Mouse (Mus musculus): Measurements from ENCODE around the gene Psmf1.

- no peak for TF ChIP-seq CTCF (IDR thresholded peaks at IDR 0.05; ENCODE audit: low read depth)
- no peak for TF ChIP-seq EP300 (IDR thresholded peaks at IDR 0.05; ENCODE audit: low read depth)
Observed at GRCm38 (mm10) chr2:151791156-151791555, 47.2 kb upstream of the Psmf1 start.

Measured in liver, postnatal 0 days (tissue).